Mouse (Mus musculus): ENCODE results near the gene Lsm11. TPM values are rescaled to one million over a fixed set of nuclear protein-coding genes. Genes with fewer than 3 reads are reported as not detected.

Gene Lsm11
- total RNA-seq, 2 experiments from 2014 or later, result 25.4 to 26.6 TPM

DNA sequence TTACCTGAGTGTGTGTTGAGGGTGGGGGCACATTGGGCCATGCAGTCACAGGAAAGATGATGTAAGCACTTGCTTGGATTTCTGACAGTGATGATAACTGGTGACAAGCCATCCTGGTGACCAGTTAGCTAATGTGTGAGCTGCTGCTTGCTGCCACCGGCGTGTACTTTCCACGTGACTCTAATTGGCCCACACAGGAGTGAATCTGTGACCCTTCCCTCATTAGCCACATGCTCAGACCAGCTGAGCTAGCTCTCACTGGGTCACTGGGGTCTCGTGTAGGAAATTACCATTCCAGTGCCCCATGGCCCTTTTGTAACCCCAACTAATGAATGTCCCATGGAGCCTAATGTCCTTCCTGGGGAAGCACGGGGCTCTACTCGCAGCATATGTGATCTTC lies 19.3 kb downstream of the Lsm11 start:
- H3K4me3 ChIP-seq, result no peak overlapping the region
- no peak for TF ChIP-seq CTCF (IDR thresholded peaks at IDR 0.05)
- H3K27ac ChIP-seq, result no peak overlapping the region
- intact Hi-C loops (cut with DNase I), result no loop called here
- no peak for DNase-seq (ENCODE audit: extremely low spot score in 1 of 2, low spot score in 2 of 2)

DNA sequence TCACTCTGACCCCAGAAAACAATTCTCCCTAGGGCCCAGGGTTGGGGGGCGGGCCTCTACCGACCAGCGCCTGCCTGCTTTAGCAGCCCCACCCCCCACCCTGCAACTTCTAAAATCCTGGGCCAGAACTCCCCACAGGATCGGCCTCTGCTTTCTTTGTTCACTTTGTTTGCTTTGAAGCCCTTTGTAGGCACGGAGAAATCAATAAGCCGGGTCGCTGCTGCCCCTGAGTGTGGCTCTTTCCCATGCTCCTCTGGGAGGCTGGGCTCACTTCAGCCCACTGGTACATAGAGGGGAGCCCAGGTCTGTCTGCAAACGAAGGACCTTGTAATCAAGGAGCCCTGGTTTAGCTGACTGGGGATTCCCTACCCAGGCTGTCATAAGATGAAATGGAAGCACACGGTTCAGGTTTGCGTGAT lies 23.2 kb downstream of the Lsm11 start:
- TF ChIP-seq CTCF (IDR thresholded peaks at IDR 0.05), result no peak
- no peak overlapping the region for H3K27ac ChIP-seq
- intact Hi-C loops (cut with DNase I), result no loop called here

DNA sequence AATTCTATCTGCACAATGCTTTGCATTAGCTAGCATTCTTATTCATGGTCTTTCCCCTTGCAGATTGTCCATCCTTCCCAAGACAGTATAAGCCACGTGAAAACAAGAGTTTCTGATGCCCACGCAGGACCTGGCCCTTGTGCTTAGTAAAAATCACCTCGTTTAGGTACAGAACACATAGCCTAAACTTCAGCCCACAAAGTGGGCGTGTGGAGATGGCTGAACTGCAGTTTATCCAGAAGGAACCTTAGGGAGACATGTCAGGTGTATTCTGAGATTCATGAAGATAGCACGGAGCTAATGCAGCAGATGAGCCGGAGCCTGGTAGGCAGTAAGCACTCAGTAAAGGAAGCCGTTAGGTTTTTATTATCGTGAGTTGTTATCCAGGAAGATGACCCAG lies 23.7 kb downstream of the Lsm11 start:
- Histone ChIP-seq H3K4me3 (no peak overlapping the region), H3K27ac (no peak overlapping the region)
- intact Hi-C loops (cut with DNase I), result no loop called here
- no peak for DNase-seq (ENCODE audit: extremely low spot score in 1 of 2, low spot score in 2 of 2)
- no peak for TF ChIP-seq CTCF (IDR thresholded peaks at IDR 0.05)

More for the DNA sequence above, 23.2 kb downstream of the Lsm11 start:
- DNase-seq (ENCODE audit: extremely low spot score in 1 of 2, low spot score in 2 of 2), result no peak
- no peak overlapping the region for H3K4me3 ChIP-seq

DNA sequence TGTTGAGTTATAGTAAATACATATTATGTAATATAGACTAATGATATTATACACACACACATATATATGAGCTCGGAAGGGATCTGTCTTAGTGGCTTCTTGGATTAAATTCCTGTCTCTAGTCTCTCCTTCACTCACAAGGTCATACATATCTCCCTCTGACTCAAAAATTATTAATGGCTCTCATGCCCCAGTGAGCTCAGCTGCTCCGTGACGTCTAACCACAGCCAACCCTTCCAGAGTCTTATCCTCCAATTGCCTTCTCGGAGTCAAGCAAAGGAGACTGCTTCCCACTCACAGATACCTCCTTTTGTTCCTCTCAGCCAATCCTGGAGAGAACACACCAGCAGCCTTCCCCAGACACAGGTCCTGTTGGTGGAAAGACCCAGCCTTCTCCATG lies 25.9 kb downstream of the Lsm11 start:
- intact Hi-C loops (cut with DNase I), result no loop called here
- no peak overlapping the region for H3K27ac ChIP-seq
- no peak for DNase-seq (ENCODE audit: extremely low spot score in 1 of 2, low spot score in 2 of 2)
- no peak overlapping the region for H3K4me3 ChIP-seq
- no peak for TF ChIP-seq CTCF (IDR thresholded peaks at IDR 0.05)

DNA sequence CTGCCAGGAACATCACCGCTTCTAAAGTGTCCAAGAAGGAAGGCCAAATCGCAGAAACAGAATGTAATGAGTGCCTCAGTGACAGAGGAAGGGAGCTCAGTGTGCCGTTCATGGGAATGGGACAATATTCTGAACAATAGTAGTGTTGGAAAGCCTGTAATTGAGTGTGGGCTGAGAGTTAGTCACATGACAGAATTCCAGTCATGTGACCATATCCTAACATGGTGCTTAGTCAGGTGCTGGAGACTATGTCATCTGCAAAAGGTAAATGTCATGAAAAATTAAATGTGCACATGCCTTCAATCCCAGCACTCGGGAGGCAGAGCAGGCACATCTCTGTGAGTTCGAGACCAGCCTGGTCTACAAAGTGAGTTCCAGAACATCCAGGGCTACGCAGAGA lies 26.7 kb downstream of the Lsm11 start:
- no peak for DNase-seq (ENCODE audit: extremely low spot score in 1 of 2, low spot score in 2 of 2)
- H3K4me3 ChIP-seq, result no peak overlapping the region
- intact Hi-C loops (cut with DNase I), result no loop called here
- H3K27ac ChIP-seq, result no peak overlapping the region
- TF ChIP-seq CTCF (IDR thresholded peaks at IDR 0.05), result no peak

DNA sequence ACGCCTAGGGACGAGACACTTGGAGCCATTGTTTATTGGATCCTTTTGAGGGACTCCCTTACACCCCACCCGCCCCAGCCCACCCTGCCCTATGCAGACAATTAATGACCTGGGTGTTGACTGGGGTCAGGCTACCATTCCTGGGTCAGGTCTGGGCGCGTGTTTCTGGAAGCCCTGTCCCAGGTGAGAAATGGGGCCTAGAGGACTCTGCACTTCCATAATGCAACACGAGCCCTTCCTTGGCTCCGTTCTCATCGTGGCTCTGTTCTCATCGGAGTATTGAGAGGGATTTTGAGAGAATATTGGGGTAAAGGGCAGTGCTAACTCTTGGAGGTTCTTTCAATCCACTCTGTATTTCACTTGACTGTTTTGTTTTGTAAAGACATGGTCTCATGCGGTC lies 28.5 kb downstream of the Lsm11 start:
- TF ChIP-seq CTCF (IDR thresholded peaks at IDR 0.05), result no peak
- Histone ChIP-seq H3K4me3 (no peak overlapping the region), H3K27ac (no peak overlapping the region)
- DNase-seq (ENCODE audit: extremely low spot score in 1 of 2, low spot score in 2 of 2), result no peak
- intact Hi-C loops (cut with DNase I), result no loop called here

DNA sequence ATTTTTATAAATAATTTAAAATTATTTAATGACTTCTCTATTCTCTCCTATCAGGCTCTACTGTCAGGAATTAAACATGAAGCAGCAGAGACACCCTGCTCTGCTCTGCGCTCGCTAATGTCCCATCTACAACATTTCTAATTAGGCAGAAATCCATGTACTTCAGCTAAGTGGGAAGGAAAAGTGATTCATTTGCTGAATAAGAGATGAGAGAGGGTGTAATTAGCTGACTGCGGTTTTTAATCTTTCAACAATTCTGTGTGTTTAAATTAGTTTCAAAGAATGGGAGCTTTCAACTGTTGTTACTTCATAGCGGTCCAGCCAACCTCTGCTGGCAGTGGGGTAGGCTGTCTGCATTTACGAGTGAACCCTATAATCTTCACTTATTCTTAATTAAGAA lies 34.0 kb downstream of the Lsm11 start:
- no peak overlapping the region for H3K4me3 ChIP-seq
- TF ChIP-seq CTCF (IDR thresholded peaks at IDR 0.05), result no peak
- intact Hi-C loops (cut with DNase I), result no loop called here

DNA sequence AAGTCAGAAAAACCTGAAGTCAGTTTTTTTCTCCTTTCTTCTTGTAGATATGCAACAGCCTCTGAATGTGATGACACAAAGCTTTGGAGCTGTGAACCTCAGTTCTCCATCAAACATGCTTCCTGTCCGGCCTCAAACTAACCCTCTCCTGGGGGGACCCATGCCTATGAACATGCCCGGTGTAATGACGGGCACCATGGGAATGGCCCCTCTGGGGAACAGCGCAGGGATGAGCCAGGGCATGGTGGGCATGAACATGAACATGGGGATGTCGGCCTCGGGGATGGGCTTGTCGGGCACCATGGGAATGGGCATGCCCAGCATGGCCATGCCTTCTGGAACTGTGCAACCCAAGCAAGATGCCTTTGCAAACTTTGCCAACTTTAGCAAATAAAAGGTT lies 35.8 kb downstream of the Lsm11 start:
- Histone ChIP-seq H3K27ac (no peak overlapping the region), H3K4me3 (no peak overlapping the region)
- no peak for DNase-seq (ENCODE audit: extremely low spot score in 1 of 2, low spot score in 2 of 2)
- intact Hi-C loops (cut with DNase I), result no loop called here
- TF ChIP-seq CTCF (IDR thresholded peaks at IDR 0.05), result no peak

More for the DNA sequence above, 34.0 kb downstream of the Lsm11 start:
- DNase-seq (ENCODE audit: extremely low spot score in 1 of 2, low spot score in 2 of 2), result no peak
- no peak overlapping the region for H3K27ac ChIP-seq

DNA sequence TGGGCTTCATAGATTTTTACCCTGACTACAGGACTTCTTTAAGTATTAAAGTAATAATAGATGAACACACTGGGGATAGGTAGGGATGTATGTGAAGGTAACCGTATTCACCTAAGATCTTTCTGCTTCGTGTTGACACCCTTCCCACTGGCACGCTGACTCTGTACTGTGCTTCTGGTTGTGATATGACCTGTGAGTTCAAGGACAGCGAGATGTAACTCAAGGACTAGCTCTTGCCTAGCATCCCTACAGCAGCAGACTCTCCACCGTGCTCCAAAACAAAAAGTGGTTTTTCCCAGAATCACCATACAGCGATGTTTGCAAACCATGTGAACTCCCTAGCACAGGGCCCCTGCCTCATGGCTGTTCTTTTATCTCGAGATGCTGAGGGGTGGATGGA lies 36.7 kb downstream of the Lsm11 start:
- intact Hi-C loops (cut with DNase I), result no loop called here
- Histone ChIP-seq H3K4me3 (no peak overlapping the region), H3K27ac (no peak overlapping the region)
- no peak for TF ChIP-seq CTCF (IDR thresholded peaks at IDR 0.05)
- DNase-seq (ENCODE audit: extremely low spot score in 1 of 2, low spot score in 2 of 2), result no peak

DNA sequence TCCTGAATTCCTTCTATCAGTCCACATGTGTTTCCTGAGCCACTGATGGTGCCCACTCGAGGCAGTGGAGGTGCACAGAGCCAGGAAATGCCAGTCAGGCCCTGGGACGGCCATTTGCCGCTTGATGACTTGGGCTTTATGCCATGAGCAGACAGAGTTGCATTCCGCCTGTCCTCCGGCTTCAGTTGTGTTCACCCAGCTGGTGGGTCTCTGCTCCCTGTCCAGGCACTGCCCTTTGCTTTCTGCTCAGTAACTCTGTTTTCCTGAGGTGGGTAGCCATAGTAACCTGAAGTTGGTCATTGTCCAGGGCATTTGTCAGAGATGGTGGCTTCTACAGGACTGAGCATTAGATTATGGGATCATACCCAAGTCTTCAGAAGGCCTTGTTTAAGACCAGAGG lies 37.4 kb downstream of the Lsm11 start:
- no peak overlapping the region for H3K27ac ChIP-seq
- intact Hi-C loops (cut with DNase I), result no loop called here
- no peak for TF ChIP-seq CTCF (IDR thresholded peaks at IDR 0.05)
- no peak for DNase-seq (ENCODE audit: extremely low spot score in 1 of 2, low spot score in 2 of 2)
- H3K4me3 ChIP-seq, result no peak overlapping the region

DNA sequence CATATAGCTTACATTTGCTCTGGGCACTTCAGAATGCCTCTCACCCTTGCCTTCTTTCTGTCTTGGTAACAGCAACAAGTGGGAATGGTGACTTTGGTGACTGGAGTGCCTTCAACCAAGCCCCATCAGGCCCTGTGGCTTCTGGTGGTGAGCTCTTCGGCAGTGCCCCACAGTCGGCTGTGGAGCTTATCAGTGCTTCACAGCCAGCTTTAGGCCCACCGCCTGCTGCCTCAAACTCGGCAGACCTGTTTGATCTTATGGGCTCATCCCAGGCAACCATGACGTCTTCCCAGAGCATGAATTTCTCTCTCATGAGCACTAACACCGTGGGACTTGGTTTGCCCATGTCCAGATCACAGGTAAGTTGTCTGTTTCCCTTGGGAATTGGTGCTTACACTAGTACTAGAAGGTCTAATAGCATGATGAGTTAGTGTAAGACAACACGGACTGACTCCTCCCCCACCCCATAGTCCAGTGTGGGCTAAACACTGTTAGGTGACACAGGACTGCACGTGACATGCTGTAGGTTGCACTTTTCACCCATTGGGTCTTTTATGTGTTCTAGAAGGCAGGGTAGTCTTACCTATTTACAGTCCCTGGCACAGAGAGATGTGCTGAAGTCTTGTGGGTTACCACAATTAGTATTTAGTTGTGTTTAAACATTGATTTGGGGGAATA lies 38.5 kb downstream of the Lsm11 start:
- no peak overlapping the region for H3K27ac ChIP-seq
- H3K4me3 ChIP-seq, result no peak overlapping the region
- no peak for DNase-seq (ENCODE audit: extremely low spot score in 1 of 2, low spot score in 2 of 2)
- intact Hi-C loops (cut with DNase I), result no loop called here
- no peak for TF ChIP-seq CTCF (IDR thresholded peaks at IDR 0.05)

DNA sequence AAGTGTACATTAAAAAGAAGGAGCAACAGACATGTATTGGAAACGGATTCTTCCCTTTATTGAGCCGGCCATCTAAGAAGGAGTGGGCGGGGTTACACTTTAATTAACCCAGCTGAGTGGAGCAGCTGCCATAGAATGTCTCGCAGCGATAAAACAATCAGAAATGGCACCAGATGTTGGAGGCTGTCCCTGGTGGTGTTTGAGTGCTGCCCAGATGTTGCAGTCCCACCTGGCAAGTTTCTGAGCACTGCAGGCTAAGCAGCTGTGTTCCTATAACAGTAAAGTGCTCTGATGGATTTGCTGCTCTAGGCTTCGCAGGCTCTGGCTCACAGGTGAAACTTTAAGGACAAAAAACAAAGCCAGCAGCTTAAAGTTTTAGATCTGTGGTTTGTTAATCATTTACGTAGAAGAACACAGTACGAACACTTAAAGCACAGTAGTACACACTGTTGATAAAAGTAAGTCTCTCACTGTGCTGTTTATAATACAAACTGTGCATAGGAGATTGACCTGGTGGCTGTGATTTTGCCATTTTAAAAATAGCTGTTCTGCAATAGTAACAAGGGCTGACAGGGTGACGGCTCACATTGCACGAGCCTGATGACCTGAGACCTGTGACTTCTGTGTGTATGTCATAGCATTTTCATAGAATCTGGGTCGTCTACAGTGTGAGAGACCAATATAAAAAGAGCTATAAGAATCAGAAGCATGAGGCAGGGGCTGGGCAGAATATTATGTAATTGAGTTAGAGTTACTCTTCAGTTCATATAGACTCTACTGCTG lies 44.3 kb downstream of the Lsm11 start:
- TF ChIP-seq CTCF (IDR thresholded peaks at IDR 0.05), result no peak
- no peak for DNase-seq (ENCODE audit: extremely low spot score in 1 of 2, low spot score in 2 of 2)
- H3K27ac ChIP-seq, result no peak overlapping the region
- intact Hi-C loops (cut with DNase I), result loop anchor here (1.0 kb wide), 1 partner anchor 44 kb away; the partner anchor contains the start of gene Lsm11
- no peak overlapping the region for H3K4me3 ChIP-seq

DNA sequence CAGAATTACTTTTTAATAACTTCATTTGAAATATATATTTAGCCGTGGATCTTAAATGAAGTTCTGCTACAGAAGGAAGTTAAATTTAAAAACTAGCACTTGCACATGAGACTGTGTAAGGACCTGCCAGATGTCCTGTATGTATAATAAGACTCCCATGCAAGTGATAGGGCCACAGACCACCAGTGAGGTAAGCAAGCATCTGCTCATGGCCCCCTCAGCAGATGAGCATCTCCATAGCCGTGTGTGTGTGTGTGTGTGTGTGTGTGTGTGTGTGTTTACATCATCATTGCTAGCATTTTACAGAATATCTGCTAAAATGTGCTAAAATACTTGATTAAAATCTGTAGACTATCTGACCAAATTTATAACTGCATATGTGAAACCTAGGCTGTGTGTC lies 47.3 kb downstream of the Lsm11 start:
- intact Hi-C loops (cut with DNase I), result no loop called here
- no peak for TF ChIP-seq CTCF (IDR thresholded peaks at IDR 0.05)
- DNase-seq (ENCODE audit: extremely low spot score in 1 of 2, low spot score in 2 of 2), result no peak
- Histone ChIP-seq H3K27ac (no peak overlapping the region), H3K4me3 (no peak overlapping the region)

All from left cerebral cortex, adult 2 months (tissue).